Mouse (Mus musculus) CH12.LX (cell line): ENCODE data around the gene Mllt3. TPM values are rescaled to one million over a fixed set of nuclear protein-coding genes. Genes with fewer than 3 reads are reported as not detected.

Source experiments
- DNase-seq: peaks from one replicate; pipeline ENCODE4 v3.0.0-alpha.2; 2013; ENCODE audit errors: extremely low read depth
- H3K27ac ChIP-seq: 2 replicates; pipeline ENCODE4 v1.5.1; 2012; ENCODE audit warnings: low read depth, mild to moderate bottlenecking, control low read depth, moderate library complexity; ENCODE audit not compliant: insufficient read depth
- H3K27me3 ChIP-seq: replicated peaks from 2 replicates; pipeline ENCODE3; 2012; ENCODE audit warnings: inconsistent platforms
- H3K36me3 ChIP-seq, 2 experiments: replicated peaks in 1 of 2; 2 replicates each; pipeline versions ENCODE3 to v1.6.1; 2012; ENCODE audit warnings: inconsistent platforms in 1 of 2, low read length in 1 of 2, mild to moderate bottlenecking in 1 of 2, mixed read lengths in 1 of 2, moderate library complexity in 1 of 2; ENCODE audit not compliant: control insufficient read depth in 1 of 2, insufficient read depth in 1 of 2
- H3K4me1 ChIP-seq, 2 experiments: 2 replicates each; pipeline ENCODE4 v1.6.1; 2012; ENCODE audit warnings: inconsistent platforms in 1 of 2, moderate library complexity in 1 of 2; ENCODE audit not compliant: insufficient read depth in 2 of 2, control insufficient read depth in 1 of 2
- H3K4me2 ChIP-seq: 2 replicates; pipeline ENCODE4 v1.6.1; 2012; ENCODE audit warnings: low read depth, mild to moderate bottlenecking, control low read depth; ENCODE audit not compliant: poor library complexity, insufficient read depth, severe bottlenecking
- H3K4me3 ChIP-seq, 3 experiments: fragments of 150-350 bp in 1 of 3; sonication (generic) in 1 of 3; replicated peaks in 1 of 3; 2 replicates each; pipeline versions ENCODE3 to v1.5.1; 2011 to 2012; ENCODE audit warnings: low read depth in 2 of 3, low read length in 2 of 3, mild to moderate bottlenecking in 2 of 3, moderate library complexity in 2 of 3, control low read depth in 1 of 3, improper control_type of control experiment in 1 of 3, inconsistent platforms in 1 of 3, mixed read lengths in 1 of 3; ENCODE audit not compliant: poor library complexity in 1 of 3
- H3K79me2 ChIP-seq: replicated peaks from 2 replicates; pipeline ENCODE4 v1.6.1; 2012; ENCODE audit warnings: mild to moderate bottlenecking, moderate library complexity; ENCODE audit not compliant: control insufficient read depth, poor library complexity, insufficient read depth, severe bottlenecking; ENCODE audit errors: extremely low read depth
- H3K9ac ChIP-seq: 2 replicates; pipeline ENCODE4 v1.6.1; 2012; ENCODE audit warnings: low read depth, mild to moderate bottlenecking, control low read depth, moderate library complexity; ENCODE audit not compliant: insufficient read depth
- H3K9me3 ChIP-seq: replicated peaks from 2 replicates; pipeline ENCODE3; 2012; ENCODE audit warnings: low read length, inconsistent platforms, mixed read lengths
- CHD2 ChIP-seq: IDR thresholded peaks from 2 replicates; pipeline ENCODE4 v1.6.1; 2011; ENCODE audit warnings: low read length, improper control_type of control experiment
- E2F4 ChIP-seq: IDR thresholded peaks from 2 replicates; pipeline ENCODE4 v1.6.1; 2011; ENCODE audit warnings: low read depth, low read length, improper control_type of control experiment; ENCODE audit not compliant: insufficient replicate concordance
- ELF1 ChIP-seq: IDR thresholded peaks from 2 replicates; pipeline ENCODE4 v1.6.1; 2014; ENCODE audit warnings: low read depth, mild to moderate bottlenecking, inconsistent platforms, low read length, improper control_type of control experiment
- EP300 ChIP-seq: IDR thresholded peaks from 2 replicates; pipeline ENCODE4 v1.6.1; 2011; ENCODE audit warnings: low read length, improper control_type of control experiment
- ETS1 ChIP-seq: conservative IDR thresholded peaks from 2 replicates; pipeline ENCODE4 v1.6.1; 2012; ENCODE audit warnings: low read depth, mild to moderate bottlenecking, inconsistent platforms, low read length, improper control_type of control experiment, moderate library complexity
- GABPA ChIP-seq: IDR thresholded peaks from 2 replicates; pipeline ENCODE4 v1.6.1; 2012; ENCODE audit warnings: low read depth, low read length, improper control_type of control experiment, inconsistent platforms; ENCODE audit not compliant: insufficient replicate concordance
- HCFC1 ChIP-seq: IDR thresholded peaks from 2 replicates; pipeline ENCODE4 v1.6.1; 2012; ENCODE audit warnings: low read depth, mild to moderate bottlenecking, inconsistent platforms, low read length, improper control_type of control experiment
- IRF4 ChIP-seq: IDR thresholded peaks from 2 replicates; pipeline ENCODE4 v1.6.1; 2014; ENCODE audit warnings: low read depth, mild to moderate bottlenecking, inconsistent platforms, low read length, improper control_type of control experiment
- JUN ChIP-seq: IDR thresholded peaks from 2 replicates; pipeline ENCODE4 v1.6.1; 2011; ENCODE audit warnings: low read depth, mild to moderate bottlenecking, low read length, improper control_type of control experiment, moderate library complexity; ENCODE audit not compliant: insufficient read depth
- JUND ChIP-seq: conservative IDR thresholded peaks from 2 replicates; pipeline ENCODE4 v1.6.1; 2011; ENCODE audit warnings: low read depth, low read length, improper control_type of control experiment
- KAT2A ChIP-seq: IDR thresholded peaks from 2 replicates; pipeline ENCODE4 v1.6.1; 2012; ENCODE audit warnings: low read length, improper control_type of control experiment, inconsistent platforms; ENCODE audit not compliant: insufficient replicate concordance
- MAFK ChIP-seq: IDR thresholded peaks from 2 replicates; pipeline ENCODE4 v1.6.1; 2011; ENCODE audit warnings: low read length, improper control_type of control experiment; ENCODE audit not compliant: insufficient replicate concordance
- MAX ChIP-seq: IDR thresholded peaks from 2 replicates; pipeline ENCODE4 v1.6.1; 2011; ENCODE audit warnings: low read length, improper control_type of control experiment
- NRF1 ChIP-seq: IDR thresholded peaks from 2 replicates; pipeline ENCODE4 v1.6.1; 2014; ENCODE audit warnings: low read depth, mild to moderate bottlenecking, inconsistent platforms, low read length, improper control_type of control experiment, moderate library complexity
- PAX5 ChIP-seq: IDR thresholded peaks from 2 replicates; pipeline ENCODE4 v1.6.1; 2012; ENCODE audit warnings: low read length, inconsistent platforms, mixed read lengths
- POLR2A ChIP-seq: IDR thresholded peaks from 2 replicates; pipeline ENCODE4 v1.6.1; 2011; ENCODE audit warnings: low read depth, mild to moderate bottlenecking, improper control_type of control experiment, low read length
- POLR2AphosphoS2 ChIP-seq: IDR thresholded peaks from 2 replicates; pipeline ENCODE4 v1.6.1; 2011; ENCODE audit warnings: low read depth, low read length, improper control_type of control experiment
- RAD21 ChIP-seq: IDR thresholded peaks from 2 replicates; pipeline ENCODE4 v1.6.1; 2011; ENCODE audit warnings: low read depth, mild to moderate bottlenecking, low read length, improper control_type of control experiment, moderate library complexity
- RCOR1 ChIP-seq: conservative IDR thresholded peaks from 2 replicates; pipeline ENCODE4 v1.6.1; 2012; ENCODE audit warnings: low read depth, mild to moderate bottlenecking, inconsistent platforms, low read length, improper control_type of control experiment
- SIN3A ChIP-seq: IDR thresholded peaks from 2 replicates; pipeline ENCODE4 v1.6.1; 2012; ENCODE audit warnings: low read length, improper control_type of control experiment, inconsistent platforms
- SMC3 ChIP-seq: IDR thresholded peaks from 2 replicates; pipeline ENCODE4 v1.6.1; 2011; ENCODE audit warnings: low read depth, low read length, improper control_type of control experiment
- TBP ChIP-seq: conservative IDR thresholded peaks from 2 replicates; pipeline ENCODE4 v1.6.1; 2011; ENCODE audit warnings: low read depth, low read length, improper control_type of control experiment
- UBTF ChIP-seq: IDR thresholded peaks from 2 replicates; pipeline ENCODE4 v1.6.1; 2012; ENCODE audit warnings: low read depth, mild to moderate bottlenecking, inconsistent platforms, low read length, improper control_type of control experiment, moderate library complexity
- USF2 ChIP-seq: conservative IDR thresholded peaks from 2 replicates; pipeline ENCODE4 v1.6.1; 2011; ENCODE audit warnings: low read depth, low read length, improper control_type of control experiment
- ZC3H11A ChIP-seq: IDR thresholded peaks from 2 replicates; pipeline ENCODE4 v1.6.1; 2012; ENCODE audit warnings: low read depth, mild to moderate bottlenecking, inconsistent platforms, low read length, improper control_type of control experiment
- ZMIZ1 ChIP-seq: IDR thresholded peaks from 2 replicates; pipeline ENCODE4 v1.6.1; 2012; ENCODE audit warnings: low read depth, mild to moderate bottlenecking, inconsistent platforms, low read length, improper control_type of control experiment
- ZNF384 ChIP-seq: IDR thresholded peaks from 2 replicates; pipeline ENCODE4 v1.6.1; 2012; ENCODE audit warnings: low read depth, low read length, improper control_type of control experiment, inconsistent platforms
- dilution Hi-C: fragments of 300-500 bp; cut with MboI; formaldehyde crosslinking; loops from 2 replicates; pipeline ENCODE4 v1.14.3; 2020; ENCODE audit warnings: low sequenced_read_pairs; ENCODE audit not compliant: extremely low pct_unique_long_range_greater_than_20kb, extremely low pct_ligation_motif_present
- in situ Hi-C: fragments of 300-500 bp; cut with MboI; formaldehyde crosslinking; loops from 3 replicates; pipeline ENCODE4 v1.14.3; 2019; ENCODE audit warnings: low sequenced_read_pairs, low pct_ligation_motif_present, low pct_unique_long_range_greater_than_20kb, mixed read lengths
- polyA plus RNA-seq: library from polyadenylated mRNA; unstranded; fragments of >175 nt; gene quantifications from 2 replicates; pipeline ENCODE4 v1.2.1, GENCODE M21; 2012; ENCODE audit warnings: low read depth; ENCODE audit not compliant: insufficient read length
- total RNA-seq, 2 experiments: library from RNA; depleted of rRNA; stranded (reverse); fragments of 300-350 nt in 1 of 2; fragments of >200 nt in 1 of 2; gene quantifications; 2 replicates each; pipeline ENCODE4 v1.2.3; 2012 to 2014

Mllt3 gene
- total and polyA plus RNA-seq, 3 experiments: 8.3 to 20.9 (median 10.1) TPM

DNA sequence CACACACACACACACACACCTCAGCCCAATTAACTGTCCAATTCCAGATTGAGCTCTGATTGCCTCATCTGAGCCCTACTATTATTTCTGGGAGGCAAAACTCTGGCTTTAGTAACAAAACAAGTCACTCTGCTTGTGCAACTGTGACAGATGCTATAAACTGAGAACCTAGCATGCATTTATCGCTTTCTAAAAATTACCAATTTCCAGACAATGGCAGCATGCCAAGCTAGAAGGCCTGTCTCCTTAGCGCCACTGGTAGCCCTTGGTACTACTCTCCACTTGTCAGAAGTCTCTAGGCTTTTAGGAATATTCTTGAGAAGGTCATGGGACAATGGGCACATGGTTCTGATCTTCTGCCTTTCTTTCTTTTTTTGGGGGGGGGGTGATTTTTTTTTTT, 257.4 kb downstream of the Mllt3 start:
- in situ Hi-C loops (loop anchor here (25.0 kb wide), 4 partner anchors 237 to 762 kb away; no protein-coding TSS in a partner anchor), dilution Hi-C loops (no loop called here)
- H3K79me2 ChIP-seq: no peaks in the 10 kb centered on the region
- no peak overlapping the region for H3K9ac ChIP-seq
- no peak for DNase-seq
- no peaks in the 10 kb centered on the region for H3K9me3 ChIP-seq
- no peak overlapping the region for H3K4me2 ChIP-seq
- no peaks in the 10 kb centered on the region for H3K27me3 ChIP-seq
- TF ChIP-seq NRF1 (no peak), SIN3A (no peak), RCOR1 (no peak), ZMIZ1 (no peak), ZC3H11A (no peak), HCFC1 (no peak), TBP (no peak), MAX (no peak), GABPA (no peak), CHD2 (no peak), ZNF384 (no peak), MAFK (no peak), UBTF (no peak), JUND (no peak), SMC3 (no peak)
- H3K36me3 ChIP-seq: peaks cover 0 to 5% of the 10 kb centered on the region in 2 experiments
- H3K4me1 ChIP-seq: peaks cover 0 to 17% of the 10 kb centered on the region in 2 experiments; a peak in 2 of 4 replicates
- no peak overlapping the region for H3K27ac ChIP-seq
- H3K4me3 ChIP-seq: no peak overlapping the region

DNA sequence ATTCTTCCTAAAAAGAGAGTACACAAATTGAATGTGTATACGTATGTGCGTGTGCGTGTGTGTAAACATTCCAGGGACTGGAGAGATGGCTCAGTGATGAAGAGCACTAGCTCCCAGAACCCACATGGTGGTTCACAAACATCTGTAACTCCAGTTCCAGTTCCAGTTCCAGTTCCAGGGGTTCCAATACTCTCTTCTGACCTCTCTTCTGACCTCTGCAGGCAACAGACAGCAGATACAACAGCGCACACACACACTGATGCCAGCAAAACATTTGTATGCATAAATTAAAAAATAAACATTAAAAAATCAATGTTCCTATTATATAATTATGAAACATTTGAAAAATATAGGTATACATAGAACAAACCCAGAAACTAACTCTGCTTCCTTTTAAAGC, 258.6 kb downstream of the Mllt3 start:
- H3K9ac ChIP-seq: no peak overlapping the region
- dilution Hi-C loops (no loop called here), in situ Hi-C loops (no loop called here)
- H3K27ac ChIP-seq: no peak overlapping the region
- H3K36me3 ChIP-seq: peaks cover 0 to 5% of the 10 kb centered on the region in 2 experiments
- H3K4me1 ChIP-seq: peaks cover 0 to 15% of the 10 kb centered on the region in 2 experiments; a peak in 2 of 4 replicates
- H3K9me3 ChIP-seq: no peaks in the 10 kb centered on the region
- no peaks in the 10 kb centered on the region for H3K27me3 ChIP-seq
- H3K4me2 ChIP-seq: no peak overlapping the region
- no peaks in the 10 kb centered on the region for H3K79me2 ChIP-seq
- no peak for DNase-seq
- TF ChIP-seq ZNF384 (no peak), POLR2AphosphoS2 (no peak), CHD2 (no peak), E2F4 (no peak), ZC3H11A (no peak), EP300 (no peak), USF2 (no peak), IRF4 (no peak), NRF1 (no peak), JUN (no peak), RAD21 (no peak), MAFK (no peak), POLR2A (no peak), KAT2A (no peak), PAX5 (no peak), JUND (no peak), ELF1 (no peak), ETS1 (no peak)
- no peak overlapping the region for H3K4me3 ChIP-seq
